Mouse (Mus musculus) heart, adult 11 months (tissue): ENCODE measurements at regions not wholly inside any gene's neighbourhood (a gene's known extent, or its start where the extent isn't known, plus 50 kb on each side); places are given as distances from the start of the nearest gene placed in this dataset.

Experiments used
- DNase-seq: peaks from one replicate; pipeline ENCODE4 v3.0.0; 2022

GRCm38 (mm10) chr2:51447616-51448015 is 179.7 kb upstream of the Tas2r134 start:
- peak; percentile 37 for DNase-seq

GRCm38 (mm10) chr2:51444386-51445080 is 182.8 kb upstream of the Tas2r134 start:
- DNase-seq: peak; percentile 49

GRCm38 (mm10) chr2:51443946-51444345 is 183.4 kb upstream of the Tas2r134 start:
- DNase-seq: no peak

- no peak for DNase-seq
Measured at GRCm38 (mm10) chr2:51439047-51439446, 188.3 kb upstream of the Tas2r134 start.

GRCm38 (mm10) chr2:51436590-51436989 is 190.7 kb upstream of the Tas2r134 start:
- no peak for DNase-seq

- no peak for DNase-seq
Measured at GRCm38 (mm10) chr2:51431564-51431963, 195.7 kb upstream of the Tas2r134 start.

- peak; percentile 90 for DNase-seq
Measured at GRCm38 (mm10) chr2:51429716-51430115, 197.6 kb upstream of the Tas2r134 start.

GRCm38 (mm10) chr2:51422442-51422841 is 204.9 kb upstream of the Tas2r134 start:
- no peak for DNase-seq

GRCm38 (mm10) chr2:51417908-51418690 is 209.2 kb upstream of the Tas2r134 start:
- no peak for DNase-seq

- DNase-seq: no peak
Measured at GRCm38 (mm10) chr2:51388390-51388789, 238.9 kb upstream of the Tas2r134 start.

- DNase-seq: no peak
Measured at GRCm38 (mm10) chr2:51387136-51387535, 238.2 kb upstream of the Rnd3 start.

GRCm38 (mm10) chr2:51376597-51376996 is 227.7 kb upstream of the Rnd3 start:
- no peak for DNase-seq

- no peak for DNase-seq
Measured at GRCm38 (mm10) chr2:51374636-51375035, 225.7 kb upstream of the Rnd3 start.

GRCm38 (mm10) chr2:51372771-51373170 is 223.9 kb upstream of the Rnd3 start:
- DNase-seq: no peak

- DNase-seq: peak; percentile 89
Measured at GRCm38 (mm10) chr2:51362825-51363616, 214.1 kb upstream of the Rnd3 start.

GRCm38 (mm10) chr2:51355281-51355680 is 206.4 kb upstream of the Rnd3 start:
- DNase-seq: no peak

- peak; percentile 90 for DNase-seq
Measured at GRCm38 (mm10) chr2:51354800-51355199, 205.9 kb upstream of the Rnd3 start.

- DNase-seq: peak; percentile 89
Measured at GRCm38 (mm10) chr2:51349614-51350013, 200.7 kb upstream of the Rnd3 start.

GRCm38 (mm10) chr2:51348774-51349173 is 199.9 kb upstream of the Rnd3 start:
- DNase-seq: no peak

- DNase-seq: no peak
Measured at GRCm38 (mm10) chr2:51347086-51347485, 198.2 kb upstream of the Rnd3 start.

- peak; percentile 27 for DNase-seq
Measured at GRCm38 (mm10) chr2:51342421-51342820, 193.5 kb upstream of the Rnd3 start.

GRCm38 (mm10) chr2:51334437-51334836 is 185.5 kb upstream of the Rnd3 start:
- DNase-seq: peak; percentile 45

- no peak for DNase-seq
Measured at GRCm38 (mm10) chr2:51327081-51327480, 178.2 kb upstream of the Rnd3 start.
